Mouse (Mus musculus) liver, embryonic 14.5 days (tissue): ENCODE results near the gene Dstyk.

Experiments used
- CTCF ChIP-seq: IDR thresholded peaks from 2 replicates; pipeline ENCODE4 v1.5.1; 2016; ENCODE audit warnings: antibody characterized with exemption, low read depth, control low read depth
- EP300 ChIP-seq: IDR thresholded peaks from 2 replicates; pipeline ENCODE4 v1.6.1; 2016; ENCODE audit warnings: antibody characterized with exemption, low read depth

- TF ChIP-seq CTCF (no peak), EP300 (no peak)
These were observed 962 bp upstream of the Dstyk start for GRCm38 (mm10) chr1:132416244-132416942.
